Mouse (Mus musculus) myocyte (in vitro differentiated cells): ENCODE data around the gene Nop10. TPM values are rescaled to one million over a fixed set of nuclear protein-coding genes. Genes with fewer than 3 reads are reported as not detected.
"Not testable (repeated sequence)": the region's sequence is repeated elsewhere in the genome, so short reads cannot be mapped to it uniquely, and the experiment has no call there.

Experiments
- H3K27me3 ChIP-seq: one replicate; pipeline ENCODE4 v1.6.1; 2011; ENCODE audit not compliant: control insufficient read depth, insufficient read depth, insufficient read length
- H3K36me3 ChIP-seq: one replicate; pipeline ENCODE4 v1.6.1; 2011; ENCODE audit not compliant: control insufficient read depth, insufficient read depth
- H3K4me2 ChIP-seq: one replicate; pipeline ENCODE4 v1.6.1; 2011; ENCODE audit warnings: low read depth, control low read depth
- H3K4me3 ChIP-seq: one replicate; pipeline ENCODE4 v1.5.1; 2011; ENCODE audit warnings: mild to moderate bottlenecking, control low read depth, moderate library complexity
- H3K79me2 ChIP-seq: one replicate; pipeline ENCODE4 v1.6.1; 2011; ENCODE audit not compliant: control insufficient read depth, insufficient read depth
- H3ac ChIP-seq: one replicate; pipeline ENCODE4 v1.6.1; 2011; ENCODE audit not compliant: control insufficient read depth, insufficient read length
- CEBPB ChIP-seq: IDR thresholded peaks from 2 replicates; pipeline ENCODE4 v1.6.1; 2011; ENCODE audit warnings: mild to moderate bottlenecking, moderate library complexity; ENCODE audit not compliant: poor library complexity, insufficient read depth, severe bottlenecking
- E2F4 ChIP-seq: IDR thresholded peaks from one replicate; pipeline ENCODE4 v1.6.1; 2011; ENCODE audit warnings: mild to moderate bottlenecking, control low read depth, moderate library complexity; ENCODE audit not compliant: insufficient read depth
- MAX ChIP-seq: IDR thresholded peaks from one replicate; pipeline ENCODE4 v1.6.1; 2011; ENCODE audit warnings: low read depth, mild to moderate bottlenecking, control low read depth
- MYOD1 ChIP-seq, 3 experiments: IDR thresholded peaks; one replicate each; pipeline ENCODE4 v1.6.1; 2011; ENCODE audit warnings: control low read depth in 2 of 3, low read depth in 2 of 3, mild to moderate bottlenecking in 2 of 3, moderate library complexity in 1 of 3; ENCODE audit not compliant: insufficient read length in 2 of 3, control insufficient read depth in 1 of 3
- MYOG ChIP-seq, 3 experiments: IDR thresholded peaks; one replicate each; pipeline ENCODE4 v1.6.1; 2011; ENCODE audit warnings: control low read depth in 2 of 3, low read depth in 2 of 3, mild to moderate bottlenecking in 2 of 3; ENCODE audit not compliant: insufficient read length in 2 of 3, control insufficient read depth in 1 of 3, insufficient read depth in 1 of 3
- POLR2A ChIP-seq: IDR thresholded peaks from one replicate; pipeline ENCODE4 v1.6.1; 2011; ENCODE audit warnings: low read depth, mild to moderate bottlenecking, control low read depth, moderate library complexity; ENCODE audit not compliant: insufficient read length
- POLR2AphosphoS2 ChIP-seq: IDR thresholded peaks from one replicate; pipeline ENCODE4 v1.6.1; 2011; ENCODE audit warnings: low read depth, control low read depth; ENCODE audit not compliant: insufficient read length
- REST ChIP-seq: IDR thresholded peaks from one replicate; pipeline ENCODE4 v1.6.1; 2011; ENCODE audit warnings: mild to moderate bottlenecking, control low read depth, moderate library complexity; ENCODE audit not compliant: insufficient read depth, insufficient read length
- SRF ChIP-seq: IDR thresholded peaks from one replicate; pipeline ENCODE4 v1.6.1; 2011; ENCODE audit warnings: low read depth; ENCODE audit not compliant: control insufficient read depth, insufficient read length
- TCF12 ChIP-seq: IDR thresholded peaks from one replicate; pipeline ENCODE4 v1.6.1; 2011; ENCODE audit warnings: mild to moderate bottlenecking, control low read depth; ENCODE audit not compliant: poor library complexity, insufficient read depth, severe bottlenecking
- TCF3 ChIP-seq: IDR thresholded peaks from one replicate; pipeline ENCODE4 v1.6.1; 2011; ENCODE audit warnings: low read depth, control low read depth; ENCODE audit not compliant: insufficient read length
- USF1 ChIP-seq: IDR thresholded peaks from one replicate; pipeline ENCODE4 v1.6.1; 2011; ENCODE audit warnings: low read depth, mild to moderate bottlenecking, control low read depth, moderate library complexity
- polyA plus RNA-seq: library from polyadenylated mRNA; unstranded; fragments of >200 nt; fragmentation: generic; extraction: Trizol; gene quantifications from one replicate; pipeline ENCODE4 v1.2.1, GENCODE M21; 2012; ENCODE audit warnings: missing spikeins

Nop10 gene
- polyA plus RNA-seq, 1 experiment = 129 TPM

DNA sequence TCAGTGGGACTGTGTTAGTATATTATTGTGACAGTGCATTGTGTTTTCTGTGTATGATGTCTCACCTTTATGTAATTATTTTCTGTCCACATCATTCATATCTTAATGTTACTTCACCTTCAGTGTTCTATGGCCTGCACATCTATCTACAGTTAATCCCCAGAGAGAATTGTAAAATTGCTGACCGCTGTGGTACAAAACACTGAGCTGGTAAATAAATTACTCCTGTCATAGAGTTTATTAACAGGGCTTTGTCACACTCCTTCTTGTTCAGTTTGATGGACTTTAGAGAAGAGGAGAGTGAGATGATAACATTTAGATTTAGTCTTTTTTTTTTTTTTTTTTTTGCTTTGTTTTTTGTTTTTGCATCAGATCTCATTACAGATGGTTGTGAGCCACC is 21.1 kb downstream of the Nop10 start:
- TF ChIP-seq MYOG (IDR thresholded peaks at IDR 0.05; ENCODE audit: control insufficient read depth in 1 of 3, insufficient read depth in 1 of 3, insufficient read length in 2 of 3, low read depth in 2 of 3) (no peak), TCF3 (no peak), CEBPB (no peak), REST (no peak), POLR2A (no peak), MAX (no peak), E2F4 (no peak), SRF (no peak), USF1 (no peak), TCF12 (no peak), MYOD1 (IDR thresholded peaks at IDR 0.05; ENCODE audit: control insufficient read depth in 1 of 3, insufficient read length in 2 of 3, low read depth in 2 of 3) (no peak), POLR2AphosphoS2 (no peak)
- Histone ChIP-seq H3ac (no peak overlapping the region), H3K27me3 (no peaks in the 10 kb centered on the region), H3K4me3 (no peak overlapping the region), H3K4me2 (no peak overlapping the region), H3K36me3 (no peaks in the 10 kb centered on the region), H3K79me2 (no peaks in the 10 kb centered on the region)

- H3ac ChIP-seq = no peak overlapping the region
- peak overlapping the region; percentile 80 for H3K4me2 ChIP-seq
- no peaks in the 10 kb centered on the region for H3K79me2 ChIP-seq
- H3K4me3 ChIP-seq = peak overlapping the region; percentile 29
- H3K27me3 ChIP-seq = no peaks in the 10 kb centered on the region
- no peaks in the 10 kb centered on the region for H3K36me3 ChIP-seq
- TF ChIP-seq POLR2A (peak; percentile 38), MYOG (IDR thresholded peaks at IDR 0.05; ENCODE audit: control insufficient read depth in 1 of 3, insufficient read depth in 1 of 3, insufficient read length in 2 of 3, low read depth in 2 of 3) (no peak), USF1 (peak; percentile 95)
Measured at GRCm38 (mm10) chr2:112284363-112285030, 22.8 kb downstream of the Nop10 start.

GRCm38 (mm10) chr2:112285031-112285390 is 23.3 kb downstream of the Nop10 start:
- Histone ChIP-seq H3K36me3 (no peaks in the 10 kb centered on the region), H3K27me3 (no peaks in the 10 kb centered on the region), H3K4me3 (peak overlapping the region; percentile 29), H3K79me2 (no peaks in the 10 kb centered on the region), H3K4me2 (peak overlapping the region; percentile 80), H3ac (no peak overlapping the region)
- TF ChIP-seq CEBPB = no peak
- TF ChIP-seq MYOD1 (IDR thresholded peaks at IDR 0.05; ENCODE audit: control insufficient read depth in 1 of 3, insufficient read length in 2 of 3, low read depth in 2 of 3) = no peak
- no peak for TF ChIP-seq POLR2AphosphoS2
- no peak for TF ChIP-seq SRF
- TF ChIP-seq POLR2A = no peak
- no peak for TF ChIP-seq REST
- TF ChIP-seq TCF3 = no peak
- no peak for TF ChIP-seq MAX
- no peak for TF ChIP-seq MYOG (IDR thresholded peaks at IDR 0.05; ENCODE audit: control insufficient read depth in 1 of 3, insufficient read depth in 1 of 3, insufficient read length in 2 of 3, low read depth in 2 of 3)
- no peak for TF ChIP-seq TCF12
- TF ChIP-seq USF1 = no peak
- no peak for TF ChIP-seq E2F4

- not testable (repeated sequence) for H3K4me3 ChIP-seq, H3K79me2 ChIP-seq, H3K4me2 ChIP-seq
Measured at GRCm38 (mm10) chr2:112286062-112286461, 24.3 kb downstream of the Nop10 start.

DNA sequence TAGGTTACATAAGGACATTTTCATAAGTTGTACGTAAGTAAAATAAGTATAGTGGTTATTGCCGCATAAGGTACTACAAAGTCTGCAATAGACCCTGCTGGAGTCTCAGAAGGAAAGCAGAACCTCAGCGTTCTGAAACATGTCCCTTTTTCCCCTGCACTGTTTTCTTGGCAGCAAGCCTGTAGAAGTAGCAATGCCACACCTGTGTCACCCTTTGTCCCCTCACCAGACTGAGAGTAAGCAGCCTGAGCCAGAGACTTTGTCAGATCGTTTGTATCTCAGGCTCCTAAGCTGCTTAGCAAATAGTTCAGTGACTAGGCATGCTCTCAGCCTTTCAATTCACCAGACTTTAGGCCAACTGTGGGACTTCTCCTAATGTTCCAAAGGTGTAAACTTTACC is 25.3 kb downstream of the Nop10 start:
- Histone ChIP-seq H3K79me2 (no peaks in the 10 kb centered on the region), H3K36me3 (no peaks in the 10 kb centered on the region), H3K4me3 (no peak overlapping the region), H3ac (no peak overlapping the region), H3K27me3 (no peaks in the 10 kb centered on the region), H3K4me2 (no peak overlapping the region)
- TF ChIP-seq REST (no peak), MYOD1 (IDR thresholded peaks at IDR 0.05; ENCODE audit: control insufficient read depth in 1 of 3, insufficient read length in 2 of 3, low read depth in 2 of 3) (no peak), E2F4 (no peak), CEBPB (no peak), TCF12 (no peak), POLR2A (no peak)

More at GRCm38 (mm10) chr2:112286062-112286461, 24.3 kb downstream of the Nop10 start:
- not testable (repeated sequence) for H3ac ChIP-seq, H3K36me3 ChIP-seq, H3K27me3 ChIP-seq
